Mouse (Mus musculus) kidney, adult 8-10 months (tissue): Measurements from ENCODE around the gene Slc15a5.

Source experiments
- DNase-seq, 2 experiments: peaks; one replicate each; pipeline ENCODE4 v3.0.0; 2022

Slc15a5 gene

DNA sequence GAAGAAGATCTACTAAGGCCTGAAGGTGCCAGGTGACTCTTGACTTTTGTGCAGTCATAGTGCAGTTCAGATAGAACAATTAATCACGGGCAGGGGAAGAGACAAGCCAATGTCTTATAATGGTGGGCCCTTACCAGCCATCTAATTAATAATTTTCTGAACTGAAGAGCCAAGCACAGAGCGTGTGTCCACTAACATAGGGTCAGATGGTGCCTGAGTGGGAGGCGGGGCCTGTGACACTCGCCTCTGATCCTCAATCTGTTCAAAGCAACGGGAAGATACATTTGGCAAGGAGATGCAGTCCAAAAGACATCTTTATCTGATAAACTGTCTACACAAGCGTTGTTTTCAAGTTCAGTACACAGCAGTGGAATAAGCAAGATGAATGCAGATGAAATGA, 122.1 kb downstream of the Slc15a5 start:
- no peak for DNase-seq

DNA sequence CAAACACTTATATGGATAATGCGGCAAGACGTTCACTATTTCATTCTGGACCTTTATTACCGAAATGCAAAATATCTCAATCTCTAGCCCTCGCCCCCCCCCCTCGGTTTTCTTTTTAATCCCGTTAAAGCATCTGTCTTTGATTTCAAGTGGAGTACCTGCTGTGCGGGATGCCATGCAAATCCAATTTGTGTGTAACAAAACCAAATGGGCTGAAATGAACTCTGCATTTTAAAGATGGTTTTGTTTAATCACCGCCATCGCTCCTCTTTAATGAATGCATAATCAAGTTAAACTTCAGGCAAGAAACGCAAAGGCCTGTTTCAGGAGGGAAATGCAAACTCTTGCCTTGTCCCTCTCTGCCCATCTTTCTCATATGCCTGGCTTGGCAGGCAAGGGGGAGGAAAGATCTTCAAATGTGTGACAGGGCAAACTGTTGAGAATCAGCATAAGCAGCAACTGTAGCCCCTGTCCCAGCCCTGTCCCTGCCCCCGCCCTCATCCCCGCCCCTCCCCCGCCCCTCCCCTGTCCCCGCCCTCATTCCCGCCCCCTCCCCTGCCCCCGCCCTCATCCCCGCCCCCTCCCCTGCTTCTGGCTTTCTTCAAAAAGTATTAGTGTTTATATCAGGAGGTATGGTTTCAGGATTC, 122.8 kb downstream of the Slc15a5 start:
- no peak for DNase-seq

DNA sequence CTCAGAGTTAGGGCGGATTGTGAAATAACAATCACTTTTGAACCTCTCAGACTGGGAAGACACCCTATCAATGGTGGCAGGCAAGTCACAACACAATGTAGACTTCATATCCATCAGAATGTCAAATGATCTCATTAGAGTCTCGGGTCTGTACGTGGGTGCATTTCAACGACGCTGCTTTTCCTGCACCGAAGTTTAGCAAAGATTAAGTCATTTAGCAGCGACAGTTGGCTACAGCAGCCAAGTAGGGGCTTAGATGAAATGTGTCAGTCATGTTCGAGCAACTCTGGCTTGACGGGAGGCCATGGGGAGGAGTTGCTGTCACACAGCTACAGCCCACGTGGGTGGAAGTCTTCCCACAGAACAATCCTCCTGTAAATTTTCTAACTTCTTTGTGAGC, 133.2 kb downstream of the Slc15a5 start:
- no peak for DNase-seq

DNA sequence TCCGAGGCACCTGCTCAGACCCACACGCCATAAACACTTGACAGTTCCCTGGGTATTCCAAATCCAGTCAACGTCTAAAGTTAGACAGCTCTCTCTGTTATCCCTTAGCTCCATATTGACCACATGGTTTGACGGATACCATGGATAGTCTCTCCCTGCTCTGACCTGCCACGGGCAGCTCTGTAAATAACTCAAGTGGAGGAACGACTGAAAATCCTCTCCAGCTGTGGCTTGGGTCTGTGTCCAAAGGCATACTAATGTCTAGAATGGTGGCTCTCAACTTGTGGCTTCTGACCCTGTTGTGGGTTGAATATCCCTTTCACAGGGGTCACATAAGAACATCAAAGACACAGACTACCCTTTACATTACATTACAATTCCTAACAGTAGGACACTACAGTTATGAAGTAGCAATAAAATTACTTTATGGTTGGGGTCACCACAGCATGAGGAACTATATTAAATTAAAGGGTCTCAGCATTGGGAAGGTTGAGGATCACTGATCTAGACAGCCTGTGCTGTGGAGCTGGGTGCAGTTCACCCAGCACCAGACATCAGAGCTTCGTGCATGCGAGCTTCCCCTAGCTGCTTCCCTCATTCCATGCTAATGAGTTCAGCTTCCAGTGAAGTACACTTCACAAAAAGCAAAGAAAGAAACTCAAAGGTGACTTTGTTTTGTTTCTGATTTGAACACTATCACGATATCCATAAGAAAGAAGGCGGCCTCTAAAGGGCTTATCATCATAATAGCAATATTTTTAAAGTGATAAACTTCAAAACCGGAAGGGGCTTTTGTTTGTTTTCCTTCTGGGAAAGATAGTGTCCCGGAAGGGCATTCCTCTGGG, 139.1 kb downstream of the Slc15a5 start:
- no peak for DNase-seq

DNA sequence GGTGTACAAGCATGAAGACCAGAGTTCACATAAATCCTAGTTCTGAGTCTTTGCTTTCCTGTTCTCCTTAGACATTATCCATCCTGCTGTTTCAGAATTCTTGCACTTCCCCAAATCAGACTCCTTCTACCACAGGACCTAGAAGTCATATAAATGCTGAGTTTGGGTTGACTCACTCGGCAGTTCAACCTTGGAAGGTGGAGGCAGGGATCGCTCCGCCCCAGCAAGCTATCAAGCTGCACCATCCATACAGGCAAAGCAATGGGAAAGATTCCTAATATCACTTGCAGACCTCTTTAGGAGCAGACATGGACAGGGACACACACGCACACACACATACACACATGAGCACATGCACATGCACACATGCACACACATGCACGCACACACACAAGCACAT, 142.2 kb downstream of the Slc15a5 start:
- no peak for DNase-seq

DNA sequence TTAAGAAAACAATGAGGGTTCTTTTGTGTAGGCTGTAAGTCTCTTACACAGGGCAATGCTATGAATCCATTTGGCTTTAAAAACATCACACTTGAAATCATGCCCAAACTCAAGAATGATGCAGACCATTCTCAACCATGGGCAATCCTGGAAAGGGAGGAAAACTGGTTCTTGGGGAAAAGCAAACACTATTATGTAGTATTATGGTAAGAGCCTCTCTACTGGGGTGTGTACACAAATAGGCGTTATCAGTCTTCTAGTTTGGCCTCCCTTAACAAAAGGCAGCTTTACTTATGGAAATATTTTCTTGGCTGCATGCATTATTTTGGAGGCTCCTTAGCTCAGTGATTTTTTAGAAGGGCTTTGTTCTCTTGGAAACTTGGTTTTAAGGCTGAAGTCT, 143.4 kb downstream of the Slc15a5 start:
- no peak for DNase-seq

DNA sequence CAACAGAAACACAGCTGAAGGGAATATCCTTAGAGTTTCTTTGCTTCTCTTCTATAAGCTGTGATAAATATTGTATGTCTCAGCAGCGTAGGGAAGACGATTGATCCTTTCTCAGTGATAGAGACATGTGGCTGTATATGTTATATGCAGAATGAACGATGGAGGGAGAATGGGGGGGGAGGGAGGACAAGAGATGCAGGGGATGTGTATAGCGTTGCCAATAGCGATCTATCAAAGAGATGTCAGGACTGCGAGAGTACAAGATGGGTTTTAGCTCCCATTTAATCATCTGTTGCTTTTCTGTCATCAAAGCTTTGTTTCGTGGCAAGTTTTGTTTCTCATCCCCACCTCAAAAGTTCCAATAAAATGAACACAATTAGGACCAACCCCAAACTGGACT, 143.9 kb downstream of the Slc15a5 start:
- DNase-seq: no peak

DNA sequence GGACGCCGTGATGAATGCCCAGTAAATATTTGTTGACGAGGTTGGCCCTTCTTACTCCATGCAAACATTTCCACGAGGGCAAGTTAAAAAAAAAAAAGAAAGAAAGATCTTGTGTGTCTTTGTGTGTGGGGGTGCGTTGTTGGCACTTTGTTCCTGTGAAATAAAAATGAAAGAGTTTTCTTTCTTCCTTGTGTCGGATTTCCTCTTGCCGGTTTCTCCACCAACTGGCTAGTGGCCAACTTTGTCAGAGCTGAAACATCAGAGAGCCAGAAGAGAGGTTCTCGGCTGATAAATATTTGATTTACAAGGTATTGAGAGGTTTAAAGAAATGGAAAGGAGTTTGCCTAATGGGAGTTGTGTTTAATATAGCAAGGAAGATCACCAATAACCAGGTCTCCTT, 144.4 kb downstream of the Slc15a5 start:
- DNase-seq: no peak

DNA sequence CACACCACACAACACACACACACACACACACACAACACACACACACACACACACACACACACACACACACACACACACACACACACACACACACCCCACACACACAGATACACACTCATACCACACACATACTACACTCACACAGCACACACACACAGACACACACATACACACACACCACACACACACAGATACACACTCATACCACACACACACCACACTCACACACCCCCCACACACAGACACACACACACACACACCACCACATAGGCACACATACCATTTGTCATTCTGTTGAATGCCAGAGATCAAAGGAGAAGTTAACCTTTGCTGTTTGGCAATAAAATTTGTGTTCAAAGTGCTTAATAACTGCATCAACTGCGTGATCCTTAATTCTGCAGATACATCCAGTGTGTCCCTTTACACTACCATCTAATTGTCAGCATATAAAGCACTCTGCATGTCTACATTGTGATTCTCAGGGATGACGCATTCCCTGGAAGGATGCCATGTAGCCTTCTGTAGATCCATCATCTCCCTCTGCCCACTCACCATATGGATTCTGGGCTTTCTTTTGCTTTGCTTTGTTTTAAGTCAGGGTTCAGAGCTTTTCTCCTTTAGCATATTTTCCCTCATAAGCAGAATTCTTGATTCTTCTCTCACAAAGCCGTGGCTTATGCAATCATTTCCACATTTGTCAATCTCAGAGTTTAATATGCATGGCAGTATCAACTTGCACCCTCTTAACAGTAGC, 145.0 kb downstream of the Slc15a5 start:
- no peak for DNase-seq
